Mouse (Mus musculus): ENCODE measurements around the gene Mia.

The Mia gene

GRCm38 (mm10) chr7:27162780-27163449 is 18.0 kb downstream of the Mia start:
- in situ Hi-C loops (cut with MboI; ENCODE audit: low sequenced_read_pairs): no loop called here

DNA sequence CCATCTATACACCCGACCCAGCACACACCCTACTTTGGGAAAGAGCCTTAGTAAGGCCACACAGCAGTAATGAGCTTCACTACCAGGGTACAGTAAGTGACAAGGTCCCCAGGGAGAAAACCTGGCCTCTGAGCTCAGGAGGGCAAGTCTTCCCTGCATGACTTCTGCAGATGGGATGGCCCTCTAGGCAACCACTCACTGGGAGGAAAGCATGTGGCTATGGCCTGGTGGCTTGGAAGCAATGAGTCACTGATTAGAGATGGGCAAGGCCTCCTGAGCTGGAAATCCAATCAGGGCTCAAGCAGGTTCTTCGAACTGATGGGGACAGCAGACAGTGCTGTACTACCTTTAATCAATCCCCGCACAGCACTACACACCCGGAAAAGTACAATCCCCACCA is 19.2 kb downstream of the Mia start:
- in situ Hi-C loops (cut with MboI; ENCODE audit: low sequenced_read_pairs): no loop called here

GRCm38 (mm10) chr7:27160921-27161320 is 20.0 kb downstream of the Mia start:
- in situ Hi-C loops (cut with MboI; ENCODE audit: low sequenced_read_pairs): no loop called here

- in situ Hi-C loops (cut with MboI; ENCODE audit: low sequenced_read_pairs): no loop called here
These were observed 21.1 kb downstream of the Mia start for GRCm38 (mm10) chr7:27159882-27160281.

- in situ Hi-C loops (cut with MboI; ENCODE audit: low sequenced_read_pairs): no loop called here
These were observed 21.7 kb downstream of the Mia start for GRCm38 (mm10) chr7:27159256-27159655.

GRCm38 (mm10) chr7:27158171-27158570 is 22.8 kb downstream of the Mia start:
- in situ Hi-C loops (cut with MboI; ENCODE audit: low sequenced_read_pairs): no loop called here

DNA sequence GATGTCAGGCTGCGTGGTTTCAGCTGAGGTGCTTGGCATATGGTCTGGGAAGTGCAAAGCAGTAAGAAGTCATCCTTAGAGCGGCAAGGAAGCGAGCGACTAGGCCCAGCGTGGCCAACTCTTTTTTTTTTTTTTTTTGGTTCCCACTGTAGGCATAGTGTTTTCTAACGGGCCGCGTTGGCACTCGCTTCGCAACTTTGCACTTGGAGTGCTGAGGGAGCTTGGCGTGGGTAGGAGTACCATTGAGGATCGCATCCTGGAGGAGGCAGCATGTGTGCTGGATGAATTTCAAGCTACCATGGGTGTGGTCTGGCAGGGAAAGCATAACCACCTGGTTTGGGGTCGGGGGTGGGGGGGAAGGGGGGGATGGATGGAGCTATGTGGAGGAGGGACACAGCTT is 25.0 kb downstream of the Mia start:
- in situ Hi-C loops (cut with MboI; ENCODE audit: low sequenced_read_pairs): no loop called here

GRCm38 (mm10) chr7:27153205-27153764 is 27.7 kb downstream of the Mia start, which contains the start of gene Cyp2t4:
Gene Cyp2t4, plus strand, starts transcription at chr7:27153714.
- in situ Hi-C loops (cut with MboI; ENCODE audit: low sequenced_read_pairs): no loop called here

DNA sequence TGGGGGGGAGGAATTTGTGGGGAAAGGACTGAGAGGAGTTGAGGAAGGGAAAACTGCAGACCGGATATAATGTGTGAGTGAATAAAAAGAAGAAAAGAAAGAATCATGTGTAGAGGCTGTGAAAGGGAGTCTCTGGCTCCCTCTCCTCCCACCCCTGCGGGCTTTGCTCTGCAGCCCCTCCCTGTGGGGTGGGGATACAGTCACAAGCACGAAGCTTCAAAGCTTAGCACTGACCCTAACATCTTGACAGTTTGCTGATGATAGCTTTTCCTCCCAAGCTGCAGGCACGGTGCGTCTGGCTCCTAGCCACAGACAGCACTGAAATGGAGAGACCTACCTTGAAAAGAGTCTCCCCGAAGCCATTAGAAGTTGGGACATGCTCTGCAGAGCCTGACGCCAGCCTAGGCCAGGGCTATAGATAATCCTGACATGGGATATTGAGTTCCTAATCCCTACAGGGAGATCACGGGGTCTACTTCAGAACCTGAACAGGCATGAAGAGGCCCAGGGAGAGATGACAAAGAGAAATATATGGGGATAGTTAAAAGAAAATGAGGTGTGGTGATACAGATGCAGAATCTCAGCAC is 44.5 kb downstream of the Mia start:
- in situ Hi-C loops (cut with MboI; ENCODE audit: low sequenced_read_pairs): no loop called here

- in situ Hi-C loops (cut with MboI; ENCODE audit: low sequenced_read_pairs): no loop called here
These were observed 47.2 kb downstream of the Mia start for GRCm38 (mm10) chr7:27133757-27134156.

DNA sequence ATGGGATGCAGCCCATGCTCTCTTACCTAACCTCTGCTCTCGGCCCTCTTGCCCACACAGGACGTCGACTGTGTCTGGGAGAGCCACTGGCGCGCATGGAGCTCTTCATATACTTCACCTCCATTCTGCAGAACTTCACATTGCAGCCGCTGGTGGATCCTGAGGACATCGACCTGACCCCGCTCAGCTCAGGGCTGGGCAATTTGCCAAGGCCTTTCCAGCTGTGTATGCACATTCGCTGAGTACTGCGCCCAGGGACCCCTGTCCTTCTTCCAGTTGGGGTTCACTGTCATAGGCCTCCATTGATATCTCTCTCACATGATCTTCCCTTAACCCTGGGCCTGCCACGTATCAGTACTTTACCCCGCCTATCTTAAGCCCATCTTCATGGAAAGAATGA is 47.8 kb downstream of the Mia start:
- in situ Hi-C loops (cut with MboI; ENCODE audit: low sequenced_read_pairs): no loop called here

GRCm38 (mm10) chr7:27132588-27132987 is 48.4 kb downstream of the Mia start:
- in situ Hi-C loops (cut with MboI; ENCODE audit: low sequenced_read_pairs): no loop called here

DNA sequence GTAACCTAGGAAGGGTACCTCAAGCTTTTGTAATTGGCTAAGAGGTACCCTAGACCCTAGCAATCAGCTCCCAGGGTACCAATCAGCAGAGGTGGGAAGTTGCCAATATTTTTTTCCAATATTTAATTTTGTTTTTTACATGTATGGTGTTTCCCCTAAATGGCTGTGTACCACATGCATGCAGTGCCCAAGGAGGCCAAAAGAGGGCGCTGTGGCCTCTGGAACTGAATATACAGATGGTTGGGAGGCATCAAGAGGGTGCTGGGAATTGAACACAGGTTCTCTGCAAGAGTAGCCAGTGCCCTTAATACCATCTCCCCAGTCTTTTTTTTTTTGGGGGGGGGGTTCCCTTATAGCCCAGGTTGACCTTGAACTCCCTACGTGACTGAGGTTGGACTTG is 49.6 kb downstream of the Mia start:
- in situ Hi-C loops (cut with MboI; ENCODE audit: low sequenced_read_pairs): no loop called here

DNA sequence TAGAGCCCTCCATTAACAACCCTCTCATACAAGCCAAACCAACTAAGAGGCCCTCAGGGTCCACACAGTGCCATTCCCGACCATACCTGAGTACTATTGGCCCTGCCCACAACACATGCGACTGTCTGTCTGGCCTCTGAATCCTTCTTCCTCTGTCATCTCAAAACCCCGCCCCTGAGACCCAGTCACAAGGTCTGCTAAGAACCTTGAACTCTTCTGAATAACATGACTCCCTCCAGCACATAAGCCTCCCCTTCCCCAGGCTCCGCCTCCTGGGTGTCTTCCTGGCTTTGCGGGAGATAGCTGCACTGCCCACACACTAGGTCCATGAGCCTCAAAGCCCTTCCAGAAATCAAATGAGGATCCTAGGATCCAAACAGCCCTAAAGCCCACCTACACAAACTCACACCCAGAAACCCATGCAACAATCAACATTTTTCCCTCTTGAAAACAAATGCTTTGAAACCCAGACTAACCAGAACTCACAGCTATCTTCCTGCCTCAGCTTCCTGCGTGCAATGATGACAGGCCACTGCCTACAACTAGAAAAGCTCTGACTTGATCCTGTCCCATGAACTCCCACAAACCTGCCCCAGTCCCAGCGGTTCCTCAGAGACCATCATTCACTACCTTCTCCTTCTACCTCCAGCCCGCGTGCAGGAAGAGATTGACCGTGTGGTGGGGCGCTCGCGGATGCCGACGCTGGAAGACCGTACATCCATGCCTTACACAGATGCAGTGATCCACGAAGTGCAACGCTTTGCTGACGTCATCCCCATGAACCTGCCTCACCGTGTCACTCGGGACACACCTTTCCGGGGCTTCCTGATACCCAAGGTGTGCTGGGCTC is 50.2 kb downstream of the Mia start:
- in situ Hi-C loops (cut with MboI; ENCODE audit: low sequenced_read_pairs): no loop called here

DNA sequence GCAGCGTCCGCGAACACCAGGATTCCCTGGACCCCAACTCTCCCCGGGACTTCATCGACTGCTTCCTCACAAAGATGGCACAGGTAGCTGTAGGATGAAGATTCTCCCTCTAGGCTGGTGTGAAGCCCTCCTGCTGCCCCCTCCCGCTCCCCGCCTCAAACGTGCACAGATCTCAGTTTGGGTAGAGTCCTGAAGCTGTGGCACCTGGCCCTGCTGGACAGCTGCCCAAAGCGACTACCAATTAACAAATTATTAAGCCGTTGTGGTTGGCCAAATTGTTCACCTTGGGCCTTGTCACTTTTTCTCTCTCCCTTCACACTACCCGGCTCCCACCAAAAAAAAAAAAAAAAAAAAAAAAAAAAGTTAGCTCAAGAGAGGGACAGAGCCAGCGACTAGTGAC is 51.1 kb downstream of the Mia start:
- in situ Hi-C loops (cut with MboI; ENCODE audit: low sequenced_read_pairs): no loop called here
